In genomic region chr9:20466761-20467442, GRCm38 (mm10) we compare ENCODE assay signal across 8 mouse cellular contexts. TPM values are rescaled to one million over a fixed set of nuclear protein-coding genes. Genes with fewer than 3 reads are reported as not detected.
DNase-seq lines count a peak whose midpoint lies in the region; ATAC-seq and TF ChIP-seq lines count a peak whose summit lies in the region.

No protein-coding gene starts in this region.

- H3K9ac ChIP-seq in forebrain, embryonic 16.5 days (replicated peaks; ENCODE audit: low read depth, low read length), result no peak overlapping the region
- no peak overlapping the region for H3K9ac ChIP-seq in intestine, embryonic 16.5 days (ENCODE audit: low read depth, low read length)
- H3K9ac ChIP-seq in midbrain, embryonic 14.5 days (replicated peaks; ENCODE audit: low read length), result no peak overlapping the region
- no peak overlapping the region for H3K9ac ChIP-seq in stomach, postnatal 0 days (ENCODE audit: low read length)

- peak; percentile 57 for DNase-seq in kidney, adult 18-20 months
- DNase-seq in kidney, adult 11 months, result no peak
- peak; percentile 26 for DNase-seq in cerebellum, adult 11-12 months
- peak; percentile 48 for DNase-seq in left cerebral cortex, postnatal 4 days
- DNase-seq in midbrain, embryonic 14.5 days, result peak; percentile 90
- DNase-seq in stomach, postnatal 0 days (ENCODE audit: low spot score), result peak; percentile 53

- peak; percentile 92 for TF ChIP-seq CTCF in stomach, postnatal 0 days (IDR thresholded peaks at IDR 0.05; ENCODE audit: low read depth)

- H3K4me1 ChIP-seq in forebrain, embryonic 16.5 days (replicated peaks; ENCODE audit: control insufficient read depth, insufficient read depth, low read length), result no peaks in the 10 kb centered on the region
- H3K4me1 ChIP-seq in intestine, embryonic 16.5 days (ENCODE audit: control insufficient read depth, insufficient read depth, low read length), result no peaks in the 10 kb centered on the region
- H3K4me1 ChIP-seq in midbrain, embryonic 14.5 days (ENCODE audit: control insufficient read depth, insufficient read depth, low read length), result no peaks in the 10 kb centered on the region
- H3K4me1 ChIP-seq in stomach, postnatal 0 days (replicated peaks; ENCODE audit: control insufficient read depth, insufficient read depth), result no peaks in the 10 kb centered on the region

- no peak overlapping the region for H3K4me3 ChIP-seq in forebrain, embryonic 16.5 days (replicated peaks; ENCODE audit: low read length)
- H3K4me3 ChIP-seq in intestine, embryonic 16.5 days (ENCODE audit: low read length), result no peak overlapping the region
- H3K4me3 ChIP-seq in midbrain, embryonic 14.5 days (replicated peaks; ENCODE audit: low read depth, low read length), result no peak overlapping the region
- H3K4me3 ChIP-seq in stomach, postnatal 0 days (ENCODE audit: low read depth, low read length), result no peak overlapping the region

- intact Hi-C loops in left cerebral cortex, postnatal 4 days (cut with DNase I), result no loop called here

- peak; percentile 64 for ATAC-seq in forebrain, embryonic 16.5 days
- ATAC-seq in intestine, embryonic 16.5 days, result peak; percentile 50
- no peak for ATAC-seq in midbrain, embryonic 14.5 days (ENCODE audit: low FRiP score, low TSS enrichment)
- peak; percentile 69; the same call in 1 of the 2 replicates for ATAC-seq in stomach, postnatal 0 days (ENCODE audit: low FRiP score, low TSS enrichment)

- TF ChIP-seq EP300 in stomach, postnatal 0 days (optimal IDR thresholded peaks at IDR 0.05), result no peak

- H3K4me2 ChIP-seq in forebrain, embryonic 16.5 days (ENCODE audit: low read length), result no peak overlapping the region
- no peak overlapping the region for H3K4me2 ChIP-seq in intestine, embryonic 16.5 days (ENCODE audit: low read depth, low read length)
- no peak overlapping the region for H3K4me2 ChIP-seq in midbrain, embryonic 14.5 days (ENCODE audit: low read length)
- H3K4me2 ChIP-seq in stomach, postnatal 0 days (replicated peaks; ENCODE audit: low read depth), result no peak overlapping the region

- peaks cover 8% of the 10 kb centered on the region; the same call in 1 of the 2 replicates for H3K9me3 ChIP-seq in forebrain, embryonic 16.5 days (ENCODE audit: control insufficient read depth, low read length)
- no peaks in the 10 kb centered on the region for H3K9me3 ChIP-seq in intestine, embryonic 16.5 days (ENCODE audit: control insufficient read depth, low read length)
- H3K9me3 ChIP-seq in midbrain, embryonic 14.5 days (ENCODE audit: control insufficient read depth, low read length), result peaks cover 8% of the 10 kb centered on the region; the same call in 1 of the 2 replicates
- H3K9me3 ChIP-seq in stomach, postnatal 0 days (ENCODE audit: control insufficient read depth, low read length), result 0 out of 2 replicates have a peak, but pooled peaks cover 2% of the 10 kb centered on the region

- 58% methylated on average over 7 of the region's 7 CpGs for WGBS in forebrain, embryonic 16.5 days
- 59% methylated on average over 7 of the region's 7 CpGs for WGBS in intestine, embryonic 16.5 days
- WGBS in midbrain, embryonic 14.5 days, result 57% methylated on average over 7 of the region's 7 CpGs
- 57% methylated on average over 7 of the region's 7 CpGs for WGBS in stomach, postnatal 0 days

- no peak overlapping the region for H3K27ac ChIP-seq in forebrain, embryonic 16.5 days (ENCODE audit: low read length)
- H3K27ac ChIP-seq in intestine, embryonic 16.5 days (ENCODE audit: low read length), result no peak overlapping the region
- H3K27ac ChIP-seq in midbrain, embryonic 14.5 days (replicated peaks; ENCODE audit: low read depth, low read length), result no peak overlapping the region
- H3K27ac ChIP-seq in stomach, postnatal 0 days (replicated peaks), result no peak overlapping the region

- 0 out of 2 replicates have a peak, but pooled peaks cover 2% of the 10 kb centered on the region for H3K27me3 ChIP-seq in forebrain, embryonic 16.5 days (replicated peaks; ENCODE audit: control insufficient read depth, insufficient read depth, low read length)
- no peaks in the 10 kb centered on the region for H3K27me3 ChIP-seq in intestine, embryonic 16.5 days (replicated peaks; ENCODE audit: control insufficient read depth, insufficient read depth, low read length)
- H3K27me3 ChIP-seq in midbrain, embryonic 14.5 days (ENCODE audit: control insufficient read depth, insufficient read depth, low read length), result no peaks in the 10 kb centered on the region
- no peaks in the 10 kb centered on the region for H3K27me3 ChIP-seq in stomach, postnatal 0 days (ENCODE audit: control insufficient read depth, insufficient read depth, low read length)

- H3K36me3 ChIP-seq in forebrain, embryonic 16.5 days (ENCODE audit: control insufficient read depth, insufficient read depth), result peaks cover 30% of the 10 kb centered on the region
- peaks cover 22% of the 10 kb centered on the region for H3K36me3 ChIP-seq in intestine, embryonic 16.5 days (ENCODE audit: control insufficient read depth, insufficient read depth, low read length)
- H3K36me3 ChIP-seq in midbrain, embryonic 14.5 days (ENCODE audit: control insufficient read depth, insufficient read depth, low read length), result peaks cover 29% of the 10 kb centered on the region
- peaks cover 23% of the 10 kb centered on the region for H3K36me3 ChIP-seq in stomach, postnatal 0 days (ENCODE audit: control insufficient read depth, insufficient read depth, low read length)

RNA-seq across cellular contexts. Expression of gene Zfp26, which starts 6.9 kb away (rescaled TPM):
- polyA plus RNA-seq in forebrain, embryonic 16.5 days (2015; fragmentation: Nextera tagmentation; extraction: Ambion mirVana), result 21.8 and 26.9 TPM in 2 replicates
- 9.7 TPM in 2 replicates for polyA plus RNA-seq in intestine, embryonic 16.5 days (2015; fragmentation: Nextera tagmentation; extraction: Ambion mirVana)
- 10 to 100 TPM; 41.9 to 42.3 TPM for total RNA-seq in left cerebral cortex, postnatal 4 days (2021)
- polyA plus RNA-seq in midbrain, embryonic 14.5 days (2014; fragmentation: Nextera tagmentation; extraction: Ambion mirVana), result 25.3 and 31.0 TPM in 2 replicates
- 7.0 and 7.9 TPM in 2 replicates for polyA plus RNA-seq in stomach, postnatal 0 days (2015; fragmentation: Nextera tagmentation; extraction: Ambion mirVana)

RNA-seq across cellular contexts. Expression of gene Zfp426, which starts 25.6 kb away (rescaled TPM):
- polyA plus RNA-seq in forebrain, embryonic 16.5 days (2015; fragmentation: Nextera tagmentation; extraction: Ambion mirVana), result 35.7 and 36.7 TPM in 2 replicates
- polyA plus RNA-seq in intestine, embryonic 16.5 days (2015; fragmentation: Nextera tagmentation; extraction: Ambion mirVana), result 14.2 and 14.4 TPM in 2 replicates
- 10 to 100 TPM; 35.1 to 40.5 TPM for total RNA-seq in left cerebral cortex, postnatal 4 days (2021)
- polyA plus RNA-seq in midbrain, embryonic 14.5 days (2014; fragmentation: Nextera tagmentation; extraction: Ambion mirVana), result 30.1 and 39.5 TPM in 2 replicates
- 7.1 and 8.6 TPM in 2 replicates for polyA plus RNA-seq in stomach, postnatal 0 days (2015; fragmentation: Nextera tagmentation; extraction: Ambion mirVana)

RNA-seq across cellular contexts. Expression of gene Zfp266, which starts 54.3 kb away (rescaled TPM):
- polyA plus RNA-seq in forebrain, embryonic 16.5 days (2015; fragmentation: Nextera tagmentation; extraction: Ambion mirVana), result 173 and 186 TPM in 2 replicates
- polyA plus RNA-seq in intestine, embryonic 16.5 days (2015; fragmentation: Nextera tagmentation; extraction: Ambion mirVana), result 44.1 and 49.3 TPM in 2 replicates
- 100 to 1,000 TPM in 1 of 2 experiments, 10 to 100 TPM in 1; 97.4 to 105 TPM for total RNA-seq in left cerebral cortex, postnatal 4 days (2021)
- polyA plus RNA-seq in midbrain, embryonic 14.5 days (2014; fragmentation: Nextera tagmentation; extraction: Ambion mirVana), result 98.2 and 123 TPM in 2 replicates
- 33.7 and 35.2 TPM in 2 replicates for polyA plus RNA-seq in stomach, postnatal 0 days (2015; fragmentation: Nextera tagmentation; extraction: Ambion mirVana)
